Mouse (Mus musculus): ENCODE measurements at regions not wholly inside any gene's neighbourhood (a gene's known extent, or its start where the extent isn't known, plus 50 kb on each side); places are given as distances from the start of the nearest gene placed in this dataset.

GRCm38 (mm10) chr10:66940922-66941321 is 155.0 kb upstream of the Jmjd1c start:
- TF ChIP-seq CTCF (IDR thresholded peaks at IDR 0.05; ENCODE audit: low read depth): no peak
- no peak for TF ChIP-seq EP300 (IDR thresholded peaks at IDR 0.05; ENCODE audit: low read depth)
